In the genomic region with DNA sequence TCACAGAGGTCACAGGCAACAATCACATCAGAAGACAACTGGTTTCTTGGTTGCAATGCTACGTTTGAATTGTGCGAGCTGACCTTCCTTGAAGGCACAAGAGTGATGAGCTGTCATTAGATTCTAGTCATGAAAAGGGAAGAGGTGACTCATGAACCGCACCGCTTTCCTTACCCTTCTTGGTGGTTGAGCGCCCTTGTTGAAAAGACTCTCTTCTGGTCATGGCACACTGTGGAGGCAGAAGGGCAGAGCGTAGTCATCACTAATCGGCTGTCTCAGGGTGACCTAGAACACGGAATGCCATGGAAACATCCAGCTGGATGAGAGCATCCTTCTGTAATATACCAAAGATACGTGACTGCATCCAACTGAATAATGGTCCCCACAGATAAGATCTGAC, we compare ENCODE assay signal across 15 mouse cellular contexts.
DNase-seq lines count a peak whose midpoint lies in the region; ATAC-seq and TF ChIP-seq lines count a peak whose summit lies in the region.
"Had no signal": no experiment of that assay in that cellular context is flagged by ENCODE, and none has a peak within 500 bp of the region (broad histone marks: within the 10 kb centered on the region; RNA-seq: fewer than 3 reads in every experiment).

No protein-coding gene starts in this region.

- 0 out of 2 replicates have a peak overlapping the region, but pooled peaks have one; percentile 40 for H3K27ac ChIP-seq in liver, postnatal 0 days (ENCODE audit: low read depth)
- H3K27ac ChIP-seq in embryonic fibroblast, embryonic 13.5 days (ENCODE audit: insufficient read depth, low read length): peak overlapping the region; percentile 97
- H3K27ac ChIP-seq: embryonic facial prominence, embryonic 15.5 days; forebrain, embryonic 12.5 days; liver, embryonic 12.5 days had no signal

- no peak for ATAC-seq in liver, postnatal 0 days
- ATAC-seq in CD4-positive, CD25-positive, alpha-beta regulatory T cell, adult 4 months: peak; percentile 5
- ATAC-seq: hindbrain, embryonic 16.5 days; liver, embryonic 12.5 days had no signal

- no peak overlapping the region for H3K9ac ChIP-seq in liver, postnatal 0 days (replicated peaks)
- H3K9ac ChIP-seq: embryonic facial prominence, embryonic 15.5 days; forebrain, embryonic 12.5 days; liver, embryonic 12.5 days had no signal

- no peaks in the 10 kb centered on the region for H3K9me3 ChIP-seq in liver, postnatal 0 days (ENCODE audit: low read length)
- H3K9me3 ChIP-seq: embryonic facial prominence, embryonic 15.5 days; forebrain, embryonic 12.5 days; liver, embryonic 12.5 days had no signal

- 0 out of 2 replicates have a peak, but pooled peaks have one; percentile 20 for TF ChIP-seq POLR2A in embryonic fibroblast, embryonic 13.5 days (IDR thresholded peaks at IDR 0.05; ENCODE audit: low read depth, low read length)

- no peak for TF ChIP-seq EP300 in liver, postnatal 0 days (IDR thresholded peaks at IDR 0.05; ENCODE audit: low read depth)

- H3K4me1 ChIP-seq in liver, postnatal 0 days (ENCODE audit: insufficient read depth): peaks cover 6% of the 10 kb centered on the region
- H3K4me1 ChIP-seq in embryonic fibroblast, embryonic 13.5 days (ENCODE audit: control insufficient read depth, insufficient read depth, low read length): peaks cover 51% of the 10 kb centered on the region

- no peak overlapping the region for H3K4me3 ChIP-seq in liver, postnatal 0 days (ENCODE audit: low read depth, low read length)
- no peak overlapping the region for H3K4me3 ChIP-seq in embryonic fibroblast, embryonic 13.5 days (ENCODE audit: insufficient read depth, low read length)
- H3K4me3 ChIP-seq: embryonic facial prominence, embryonic 15.5 days; forebrain, embryonic 12.5 days; liver, embryonic 12.5 days had no signal

- TF ChIP-seq CTCF in liver, postnatal 0 days (IDR thresholded peaks at IDR 0.05; ENCODE audit: low read depth): no peak
- no peak for TF ChIP-seq CTCF in embryonic fibroblast, embryonic 13.5 days (IDR thresholded peaks at IDR 0.05; ENCODE audit: borderline replicate concordance, insufficient read depth, low read length)

- no peak for DNase-seq in liver, postnatal 0 days
- DNase-seq in liver: no peak
- DNase-seq in splenic B cell, adult 2 months (ENCODE audit: low read depth, low spot score): peak; percentile 22
- no peak for DNase-seq in urinary bladder, postnatal 14 days (ENCODE audit: low spot score)
- no peak for DNase-seq in retina, embryonic 14.5 days (ENCODE audit: low spot score)
- DNase-seq: cerebellum, adult 8-10 months; kidney, adult 18-20 months; kidney, postnatal 25 days had no signal

- H3K36me3 ChIP-seq in liver, postnatal 0 days (replicated peaks; ENCODE audit: insufficient read depth, low read length): 0 out of 2 replicates have a peak, but pooled peaks cover 4% of the 10 kb centered on the region
- peaks cover 7% of the 10 kb centered on the region for H3K36me3 ChIP-seq in splenic B cell, adult 2 months (ENCODE audit: control insufficient read depth, insufficient read depth, low read length, poor library complexity, severe bottlenecking)
- H3K36me3 ChIP-seq: embryonic facial prominence, embryonic 15.5 days; forebrain, embryonic 12.5 days had no signal

- WGBS in liver, postnatal 0 days (ENCODE audit: insufficient replicate concordance): 82% methylated on average over 9 of the region's 9 CpGs

- H3K27me3 ChIP-seq in liver, postnatal 0 days (ENCODE audit: insufficient read depth, low read length): no peaks in the 10 kb centered on the region
- H3K27me3 ChIP-seq in splenic B cell, adult 2 months (ENCODE audit: control insufficient read depth, insufficient read depth, low read length, poor library complexity, severe bottlenecking): no peaks in the 10 kb centered on the region
- H3K27me3 ChIP-seq: embryonic facial prominence, embryonic 15.5 days; forebrain, embryonic 12.5 days; liver, embryonic 12.5 days had no signal

- no peak overlapping the region for H3K4me2 ChIP-seq in liver, postnatal 0 days (ENCODE audit: low read depth, low read length)
- H3K4me2 ChIP-seq: embryonic facial prominence, embryonic 15.5 days; forebrain, embryonic 12.5 days; liver, embryonic 12.5 days; midbrain, embryonic 11.5 days had no signal
